Mouse (Mus musculus): Measurements from ENCODE around the gene Gpc4. TPM values are rescaled to one million over a fixed set of nuclear protein-coding genes. Genes with fewer than 3 reads are reported as not detected.

Gene Gpc4
- 1.7 TPM for polyA plus RNA-seq (2012; fragmentation: generic; extraction: Trizol)

GRCm38 (mm10) chrX:52164738-52165554 lies at the start of gene Gpc4:
Gene Gpc4 (minus strand): TSS chrX:52165252.
- no peaks in the 10 kb centered on the region for H3K27me3 ChIP-seq (ENCODE audit: control insufficient read depth, insufficient read depth, insufficient read length)
- no peak within 1 kb of the TSS for H3ac ChIP-seq (ENCODE audit: control insufficient read depth, insufficient read length)
- no peaks in the 10 kb centered on the region for H3K36me3 ChIP-seq (ENCODE audit: control insufficient read depth, insufficient read depth)
- H3K79me2 ChIP-seq (ENCODE audit: control insufficient read depth, insufficient read depth), result no peaks in the 10 kb centered on the region
- TF ChIP-seq E2F4 (IDR thresholded peaks at IDR 0.05; ENCODE audit: insufficient read depth) (no peak), REST (IDR thresholded peaks at IDR 0.05; ENCODE audit: insufficient read depth, insufficient read length) (no peak), USF1 (IDR thresholded peaks at IDR 0.05; ENCODE audit: low read depth) (no peak), SRF (IDR thresholded peaks at IDR 0.05; ENCODE audit: control insufficient read depth, insufficient read length, low read depth) (no peak), TCF3 (IDR thresholded peaks at IDR 0.05; ENCODE audit: insufficient read length, low read depth) (no peak), POLR2A (IDR thresholded peaks at IDR 0.05; ENCODE audit: insufficient read length, low read depth) (no peak), MAX (IDR thresholded peaks at IDR 0.05; ENCODE audit: low read depth) (no peak), CEBPB (IDR thresholded peaks at IDR 0.05; ENCODE audit: insufficient read depth, poor library complexity, severe bottlenecking) (no peak), MYOD1 (IDR thresholded peaks at IDR 0.05; ENCODE audit: control insufficient read depth in 1 of 3, insufficient read length in 2 of 3, low read depth in 2 of 3) (no peak), TCF12 (IDR thresholded peaks at IDR 0.05; ENCODE audit: insufficient read depth, poor library complexity, severe bottlenecking) (no peak), POLR2AphosphoS2 (IDR thresholded peaks at IDR 0.05; ENCODE audit: insufficient read length, low read depth) (no peak), MYOG (IDR thresholded peaks at IDR 0.05; ENCODE audit: control insufficient read depth in 1 of 3, insufficient read depth in 1 of 3, insufficient read length in 2 of 3, low read depth in 2 of 3) (no peak)
- no peak within 1 kb of the TSS for H3K4me3 ChIP-seq
- no peak within 1 kb of the TSS for H3K4me2 ChIP-seq (ENCODE audit: low read depth)

- no peak overlapping the region for H3K4me3 ChIP-seq
- no peak for TF ChIP-seq USF1 (IDR thresholded peaks at IDR 0.05; ENCODE audit: low read depth)
- TF ChIP-seq E2F4 (IDR thresholded peaks at IDR 0.05; ENCODE audit: insufficient read depth), result no peak
- no peak for TF ChIP-seq SRF (IDR thresholded peaks at IDR 0.05; ENCODE audit: control insufficient read depth, insufficient read length, low read depth)
- no peak for TF ChIP-seq POLR2A (IDR thresholded peaks at IDR 0.05; ENCODE audit: insufficient read length, low read depth)
- no peak for TF ChIP-seq REST (IDR thresholded peaks at IDR 0.05; ENCODE audit: insufficient read depth, insufficient read length)
- TF ChIP-seq MAX (IDR thresholded peaks at IDR 0.05; ENCODE audit: low read depth), result no peak
- no peak for TF ChIP-seq MYOG (IDR thresholded peaks at IDR 0.05; ENCODE audit: control insufficient read depth in 1 of 3, insufficient read depth in 1 of 3, insufficient read length in 2 of 3, low read depth in 2 of 3)
- TF ChIP-seq TCF12 (IDR thresholded peaks at IDR 0.05; ENCODE audit: insufficient read depth, poor library complexity, severe bottlenecking), result no peak
- TF ChIP-seq CEBPB (IDR thresholded peaks at IDR 0.05; ENCODE audit: insufficient read depth, poor library complexity, severe bottlenecking), result no peak
Observed at GRCm38 (mm10) chrX:52212846-52213245, 47.8 kb upstream of the Gpc4 start.

GRCm38 (mm10) chrX:52199836-52200235 lies 34.8 kb upstream of the Gpc4 start:
- H3K27me3 ChIP-seq (ENCODE audit: control insufficient read depth, insufficient read depth, insufficient read length), result no peaks in the 10 kb centered on the region
- no peak overlapping the region for H3K4me2 ChIP-seq (ENCODE audit: low read depth)
- no peaks in the 10 kb centered on the region for H3K79me2 ChIP-seq (ENCODE audit: control insufficient read depth, insufficient read depth)
- TF ChIP-seq REST (IDR thresholded peaks at IDR 0.05; ENCODE audit: insufficient read depth, insufficient read length) (no peak), TCF12 (IDR thresholded peaks at IDR 0.05; ENCODE audit: insufficient read depth, poor library complexity, severe bottlenecking) (no peak), USF1 (IDR thresholded peaks at IDR 0.05; ENCODE audit: low read depth) (no peak), E2F4 (IDR thresholded peaks at IDR 0.05; ENCODE audit: insufficient read depth) (no peak), MYOD1 (IDR thresholded peaks at IDR 0.05; ENCODE audit: control insufficient read depth in 1 of 3, insufficient read length in 2 of 3, low read depth in 2 of 3) (no peak), SRF (IDR thresholded peaks at IDR 0.05; ENCODE audit: control insufficient read depth, insufficient read length, low read depth) (no peak), TCF3 (IDR thresholded peaks at IDR 0.05; ENCODE audit: insufficient read length, low read depth) (no peak), POLR2A (IDR thresholded peaks at IDR 0.05; ENCODE audit: insufficient read length, low read depth) (no peak)
- H3ac ChIP-seq (ENCODE audit: control insufficient read depth, insufficient read length), result no peak overlapping the region
- no peak overlapping the region for H3K4me3 ChIP-seq
- H3K36me3 ChIP-seq (ENCODE audit: control insufficient read depth, insufficient read depth), result no peaks in the 10 kb centered on the region

More at GRCm38 (mm10) chrX:52212846-52213245, 47.8 kb upstream of the Gpc4 start:
- Histone ChIP-seq H3K27me3 (ENCODE audit: control insufficient read depth, insufficient read depth, insufficient read length) (no peaks in the 10 kb centered on the region), H3K4me2 (ENCODE audit: low read depth) (no peak overlapping the region), H3ac (ENCODE audit: control insufficient read depth, insufficient read length) (no peak overlapping the region), H3K79me2 (ENCODE audit: control insufficient read depth, insufficient read depth) (no peaks in the 10 kb centered on the region), H3K36me3 (ENCODE audit: control insufficient read depth, insufficient read depth) (no peaks in the 10 kb centered on the region)

GRCm38 (mm10) chrX:52193311-52193968 lies 28.4 kb upstream of the Gpc4 start:
- H3K27me3 ChIP-seq (ENCODE audit: control insufficient read depth, insufficient read depth, insufficient read length), result no peaks in the 10 kb centered on the region
- TF ChIP-seq E2F4 (IDR thresholded peaks at IDR 0.05; ENCODE audit: insufficient read depth) (no peak), USF1 (IDR thresholded peaks at IDR 0.05; ENCODE audit: low read depth) (no peak), MYOD1 (IDR thresholded peaks at IDR 0.05; ENCODE audit: control insufficient read depth in 1 of 3, insufficient read length in 2 of 3, low read depth in 2 of 3) (no peak), MAX (IDR thresholded peaks at IDR 0.05; ENCODE audit: low read depth) (no peak), POLR2A (IDR thresholded peaks at IDR 0.05; ENCODE audit: insufficient read length, low read depth) (no peak)
- H3K36me3 ChIP-seq (ENCODE audit: control insufficient read depth, insufficient read depth), result no peaks in the 10 kb centered on the region
- no peak overlapping the region for H3K4me2 ChIP-seq (ENCODE audit: low read depth)
- no peaks in the 10 kb centered on the region for H3K79me2 ChIP-seq (ENCODE audit: control insufficient read depth, insufficient read depth)
- H3ac ChIP-seq (ENCODE audit: control insufficient read depth, insufficient read length), result no peak overlapping the region
- no peak overlapping the region for H3K4me3 ChIP-seq

All from myocyte (in vitro differentiated cells).